Mouse (Mus musculus) bone marrow macrophage, adult 2 months (primary cell): ENCODE results near the gene Cs.

Experiments used
- CTCF ChIP-seq: IDR thresholded peaks from 2 replicates; pipeline ENCODE4 v1.5.1; 2012; ENCODE audit warnings: low read depth, mild to moderate bottlenecking, low read length, moderate library complexity
- POLR2A ChIP-seq: IDR thresholded peaks from 2 replicates; pipeline ENCODE4 v1.6.1; 2012; ENCODE audit warnings: mild to moderate bottlenecking, low read depth, low read length, borderline replicate concordance

DNA sequence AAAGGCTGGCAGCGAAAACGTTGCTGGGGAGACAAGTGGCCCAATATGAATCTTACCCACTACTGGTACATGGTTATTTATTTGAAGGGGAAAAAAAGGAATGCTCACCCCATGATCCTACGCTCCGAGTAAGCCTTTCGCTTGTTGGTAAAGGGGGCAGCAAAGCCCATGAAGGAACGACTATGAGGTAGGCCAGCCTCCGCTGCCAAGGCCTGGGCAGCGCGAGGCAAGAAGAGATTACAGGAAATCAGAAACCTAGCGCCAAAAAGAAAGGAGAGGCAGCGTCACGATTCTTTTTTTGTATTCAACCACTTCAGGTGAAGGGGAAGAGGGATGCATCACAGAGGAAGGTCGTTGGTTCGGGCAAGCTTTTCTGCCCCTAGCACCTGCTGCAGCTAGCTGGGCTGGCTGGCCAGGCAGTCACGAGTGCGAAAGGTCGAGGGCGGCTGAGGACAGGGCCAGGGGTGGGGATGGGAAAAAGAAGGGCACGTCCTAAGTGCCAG, 30.4 kb downstream of the Cs start:
- no peak for TF ChIP-seq CTCF
- TF ChIP-seq POLR2A = no peak
